Comparison of ENCODE assay signal across 14 mouse cellular contexts in the genomic region with DNA sequence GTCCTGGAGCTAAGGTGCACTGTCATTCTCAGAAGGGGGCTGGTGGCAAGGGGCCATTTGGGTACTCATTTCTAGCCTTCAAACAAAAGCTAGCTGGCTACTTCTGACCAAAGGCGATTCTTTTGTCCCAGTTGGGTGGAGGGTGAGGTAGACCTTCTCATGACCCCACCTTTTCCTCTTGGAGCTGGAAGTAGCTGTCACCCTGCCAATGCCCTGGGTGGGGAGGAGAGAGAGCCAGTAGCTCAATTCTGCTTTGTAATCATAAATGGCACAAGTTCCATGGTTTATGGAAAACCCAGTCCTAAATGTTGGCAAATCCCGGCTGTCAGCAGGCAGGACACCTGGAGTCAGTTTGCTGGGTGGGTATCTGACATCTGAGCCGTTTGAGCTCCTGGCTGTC. TPM values are rescaled to one million over a fixed set of nuclear protein-coding genes. Genes with fewer than 3 reads are reported as not detected.
DNase-seq lines count a peak whose midpoint lies in the region; ATAC-seq and TF ChIP-seq lines count a peak whose summit lies in the region.
"Had no signal": no experiment of that assay in that cellular context is flagged by ENCODE, and none has a peak within 500 bp of the region (broad histone marks: within the 10 kb centered on the region; RNA-seq: fewer than 3 reads in every experiment).

No protein-coding gene starts in this region.

- peak; percentile 61 for DNase-seq in kidney, adult 2 months
- DNase-seq in gastrocnemius, postnatal 25 days, result peak; percentile 14
- DNase-seq in heart, postnatal 14 days, result peak; percentile 21 to 32
- peak; percentile 69 for DNase-seq in lung, postnatal 10 days
- DNase-seq in right cerebral cortex, adult 18-20 months, result no peak
- DNase-seq in adrenal gland, postnatal 36 days, result no peak
- DNase-seq: adrenal gland, postnatal 14 days; cerebellum, postnatal 14 days; liver; lung, embryonic 14.5 days had no signal

- no peak overlapping the region for H3K4me2 ChIP-seq in kidney, embryonic 14.5 days (replicated peaks; ENCODE audit: low read depth, low read length)
- H3K4me2 ChIP-seq: lung, embryonic 14.5 days had no signal

- H3K36me3 ChIP-seq in kidney, adult 2 months (ENCODE audit: control insufficient read depth, insufficient read depth, low read length), result peaks cover 3% of the 10 kb centered on the region; the same call in 1 of the 2 replicates
- peaks cover 83% of the 10 kb centered on the region for H3K36me3 ChIP-seq in kidney, embryonic 14.5 days (ENCODE audit: control insufficient read depth, insufficient read depth, low read length)

- no peaks in the 10 kb centered on the region; the same call in 1 of the 2 replicates for H3K4me1 ChIP-seq in kidney, adult 2 months (ENCODE audit: control insufficient read depth, insufficient read depth, low read length)
- no peaks in the 10 kb centered on the region for H3K4me1 ChIP-seq in kidney, embryonic 14.5 days (ENCODE audit: control insufficient read depth, insufficient read depth, low read length)
- H3K4me1 ChIP-seq: midbrain, embryonic 10.5 days had no signal

- H3K9me3 ChIP-seq in kidney, embryonic 14.5 days (ENCODE audit: control insufficient read depth, low read length), result no peaks in the 10 kb centered on the region
- H3K9me3 ChIP-seq: G1E; midbrain, embryonic 10.5 days had no signal

- intact Hi-C loops in heart, postnatal 14 days (cut with DNase I), result no loop called here

- H3K4me3 ChIP-seq in kidney, adult 2 months (ENCODE audit: insufficient read depth, low read depth, low read length), result no peak overlapping the region
- H3K4me3 ChIP-seq in kidney, embryonic 14.5 days (ENCODE audit: low read length), result no peak overlapping the region
- H3K4me3 ChIP-seq: midbrain, embryonic 10.5 days had no signal

- H3K27ac ChIP-seq in kidney, adult 2 months (ENCODE audit: insufficient read depth, low read depth, low read length), result 0 out of 2 replicates have a peak overlapping the region, but pooled peaks have one; percentile 8
- H3K27ac ChIP-seq in kidney, embryonic 14.5 days (ENCODE audit: low read depth, low read length), result no peak overlapping the region
- H3K27ac ChIP-seq: midbrain, embryonic 10.5 days had no signal

- 45% methylated on average over 3 of the region's 3 CpGs for WGBS in kidney, adult 2 months
- WGBS in kidney, embryonic 14.5 days, result 81% methylated on average over 3 of the region's 3 CpGs

- H3K27me3 ChIP-seq in kidney, adult 2 months (replicated peaks; ENCODE audit: control insufficient read depth, insufficient read depth, low read length), result no peaks in the 10 kb centered on the region
- no peaks in the 10 kb centered on the region for H3K27me3 ChIP-seq in kidney, embryonic 14.5 days (ENCODE audit: control insufficient read depth, insufficient read depth, low read length)

- TF ChIP-seq CTCF in kidney, adult 2 months (conservative IDR thresholded peaks at IDR 0.05; ENCODE audit: insufficient read depth, insufficient read length, low read depth, low read length), result no peak

- H3K9ac ChIP-seq in kidney, embryonic 14.5 days (ENCODE audit: low read depth, low read length), result no peak overlapping the region
- H3K9ac ChIP-seq: lung, embryonic 14.5 days had no signal

- ATAC-seq in kidney, embryonic 14.5 days (ENCODE audit: low FRiP score, low TSS enrichment), result no peak
- ATAC-seq: forebrain, embryonic 14.5 days had no signal

- TF ChIP-seq POLR2A in kidney, adult 2 months (IDR thresholded peaks at IDR 0.05; ENCODE audit: low read depth, low read length), result no peak

RNA-seq across cellular contexts. Expression of gene Rft1, which starts 11.9 kb away (rescaled TPM):
- polyA plus RNA-seq in kidney, adult 2 months (2012; rRNA removed), result 17.6 and 18.8 TPM in 2 replicates
- polyA plus RNA-seq in kidney, embryonic 14.5 days (2014; fragmentation: Nextera tagmentation; extraction: Ambion mirVana), result 11.6 and 19.4 TPM in 2 replicates
- 1 to 10 TPM; 4.4 TPM for total RNA-seq in gastrocnemius, postnatal 25 days (2021)
- 1 to 10 TPM; 9.2 to 9.5 TPM for total RNA-seq in heart, postnatal 14 days (2021)
- 10 to 100 TPM; 25.5 to 33.2 TPM for total RNA-seq in adrenal gland, postnatal 36 days (2021)

RNA-seq across cellular contexts. Expression of gene Prkcd, which starts 40.1 kb away (rescaled TPM):
- 80.6 and 96.2 TPM in 2 replicates for polyA plus RNA-seq in kidney, adult 2 months (2012; rRNA removed)
- 33.4 and 37.0 TPM in 2 replicates for polyA plus RNA-seq in kidney, embryonic 14.5 days (2014; fragmentation: Nextera tagmentation; extraction: Ambion mirVana)
- total RNA-seq in gastrocnemius, postnatal 25 days (2021), result 1 to 10 TPM; 5.4 to 5.7 TPM
- total RNA-seq in heart, postnatal 14 days (2021), result 10 to 100 TPM; 14.3 to 15.7 TPM
- 100 to 1,000 TPM; 101 to 162 TPM for total RNA-seq in adrenal gland, postnatal 36 days (2021)

RNA-seq across cellular contexts. Expression of gene Sfmbt1, which starts 48.6 kb away (rescaled TPM):
- polyA plus RNA-seq in kidney, adult 2 months (2012; rRNA removed), result 2.2 and 3.3 TPM in 2 replicates
- polyA plus RNA-seq in kidney, embryonic 14.5 days (2014; fragmentation: Nextera tagmentation; extraction: Ambion mirVana), result 8.5 and 18.0 TPM in 2 replicates
- 1 to 10 TPM; 7.6 to 7.9 TPM for total RNA-seq in gastrocnemius, postnatal 25 days (2021)
- 10 to 100 TPM; 11.6 to 12.9 TPM for total RNA-seq in heart, postnatal 14 days (2021)
- total RNA-seq in adrenal gland, postnatal 36 days (2021), result 10 to 100 TPM; 27.8 to 29.2 TPM

Comparison
In these comparisons a context has a peak if more than half of its experiments do, and no peak if none do; other contexts are left out.
1. DNase-seq: peak in kidney, adult 2 months (single experiment), gastrocnemius, postnatal 25 days (single experiment), heart, postnatal 14 days (2 of 2) and lung, postnatal 10 days (single experiment); none in right cerebral cortex, adult 18-20 months (single experiment) and adrenal gland, postnatal 36 days (0 of 2).
2. RNA of gene Prkcd, which starts 40.1 kb away (total RNA-seq): 101 to 162 TPM in adrenal gland, postnatal 36 days; 14.3 to 15.7 TPM in heart, postnatal 14 days and 5.4 to 5.7 TPM in gastrocnemius, postnatal 25 days; every median in the first group is over 4 times any median in the second.